Comparison of ENCODE assay signal across 13 mouse cellular contexts in genomic region chr2:60118684-60119558, GRCm38 (mm10).
A peak's percentile ranks its signal among the peaks of the same experiment; 100 is the strongest.
DNase-seq lines count a peak whose midpoint lies in the region; ATAC-seq lines count a peak whose summit lies in the region.
"Had no signal": no experiment of that assay in that cellular context is flagged by ENCODE, and none has a peak within 500 bp of the region (broad histone marks: within the 10 kb centered on the region; RNA-seq: fewer than 3 reads in every experiment).

No protein-coding gene starts in this region.

- peak overlapping the region; percentile 51 for H3K27ac ChIP-seq in forebrain, embryonic 13.5 days
- H3K27ac ChIP-seq in forebrain, embryonic 10.5 days = no peak overlapping the region
- peak overlapping the region; percentile 60 for H3K27ac ChIP-seq in midbrain, embryonic 12.5 days (replicated peaks)
- H3K27ac ChIP-seq in midbrain, embryonic 11.5 days (ENCODE audit: low read depth, low read length) = no peak overlapping the region
- peak overlapping the region; percentile 26 for H3K27ac ChIP-seq in hindbrain, embryonic 16.5 days (ENCODE audit: low read depth, low read length)
- H3K27ac ChIP-seq: left cerebral cortex, adult 2 months; liver, embryonic 12.5 days had no signal

- H3K9ac ChIP-seq in forebrain, embryonic 13.5 days = 0 out of 2 replicates have a peak overlapping the region, but pooled peaks have one; percentile 21
- no peak overlapping the region for H3K9ac ChIP-seq in midbrain, embryonic 12.5 days (replicated peaks)
- no peak overlapping the region for H3K9ac ChIP-seq in midbrain, embryonic 11.5 days (ENCODE audit: low read length)
- no peak overlapping the region for H3K9ac ChIP-seq in hindbrain, embryonic 16.5 days (ENCODE audit: low read depth, low read length)
- H3K9ac ChIP-seq: liver, embryonic 12.5 days had no signal

- H3K36me3 ChIP-seq in forebrain, embryonic 13.5 days (ENCODE audit: poor library complexity, severe bottlenecking) = no peaks in the 10 kb centered on the region
- H3K36me3 ChIP-seq in forebrain, embryonic 10.5 days (replicated peaks) = peaks cover 10% of the 10 kb centered on the region
- H3K36me3 ChIP-seq in midbrain, embryonic 12.5 days = no peaks in the 10 kb centered on the region
- H3K36me3 ChIP-seq in midbrain, embryonic 11.5 days (ENCODE audit: control insufficient read depth, insufficient read depth, low read length) = no peaks in the 10 kb centered on the region
- no peaks in the 10 kb centered on the region for H3K36me3 ChIP-seq in hindbrain, embryonic 16.5 days (ENCODE audit: control insufficient read depth, insufficient read depth, low read length)

- no peaks in the 10 kb centered on the region for H3K27me3 ChIP-seq in forebrain, embryonic 13.5 days
- no peaks in the 10 kb centered on the region for H3K27me3 ChIP-seq in forebrain, embryonic 10.5 days (ENCODE audit: poor library complexity, severe bottlenecking)
- no peaks in the 10 kb centered on the region for H3K27me3 ChIP-seq in midbrain, embryonic 12.5 days
- no peaks in the 10 kb centered on the region for H3K27me3 ChIP-seq in midbrain, embryonic 11.5 days (ENCODE audit: control insufficient read depth, insufficient read depth, low read length)
- H3K27me3 ChIP-seq in hindbrain, embryonic 16.5 days (replicated peaks; ENCODE audit: control insufficient read depth, insufficient read depth, low read length) = no peaks in the 10 kb centered on the region
- H3K27me3 ChIP-seq: liver, embryonic 12.5 days had no signal

- no peaks in the 10 kb centered on the region for H3K9me3 ChIP-seq in forebrain, embryonic 13.5 days (replicated peaks)
- no peaks in the 10 kb centered on the region for H3K9me3 ChIP-seq in forebrain, embryonic 10.5 days
- H3K9me3 ChIP-seq in midbrain, embryonic 12.5 days = no peaks in the 10 kb centered on the region
- no peaks in the 10 kb centered on the region for H3K9me3 ChIP-seq in midbrain, embryonic 11.5 days (ENCODE audit: control insufficient read depth, low read length)
- no peaks in the 10 kb centered on the region for H3K9me3 ChIP-seq in hindbrain, embryonic 16.5 days (ENCODE audit: control insufficient read depth, low read length)
- H3K9me3 ChIP-seq: liver, embryonic 12.5 days had no signal

- WGBS in forebrain, embryonic 13.5 days = 16% methylated on average over 10 of the region's 10 CpGs
- 56% methylated on average over 10 of the region's 10 CpGs for WGBS in forebrain, embryonic 10.5 days
- 35% methylated on average over 10 of the region's 10 CpGs for whole genome bisulfite sequencing in midbrain, embryonic 12.5 days
- 56% methylated on average over 10 of the region's 10 CpGs for WGBS in midbrain, embryonic 11.5 days
- WGBS in hindbrain, embryonic 16.5 days = 22% methylated on average over 10 of the region's 10 CpGs

- DNase-seq in forebrain, embryonic 10.5 days (ENCODE audit: extremely low spot score, low spot score) = no peak
- no peak for DNase-seq in midbrain, embryonic 11.5 days (ENCODE audit: low spot score, missing footprints)
- peak; percentile 47 for DNase-seq in retina, postnatal 1 day
- DNase-seq in ovary, postnatal 36 days (ENCODE audit: low spot score) = no peak
- DNase-seq in cerebellum, adult 11-12 months = no peak
- DNase-seq: B cell, adult 2 months; kidney, postnatal 36 days; lung, postnatal 36 days had no signal

- peak overlapping the region; percentile 44 for H3K4me2 ChIP-seq in forebrain, embryonic 13.5 days
- peak overlapping the region; percentile 34 for H3K4me2 ChIP-seq in midbrain, embryonic 12.5 days (replicated peaks)
- no peak overlapping the region for H3K4me2 ChIP-seq in midbrain, embryonic 11.5 days
- H3K4me2 ChIP-seq in hindbrain, embryonic 16.5 days (ENCODE audit: low read length) = peak overlapping the region; percentile 14
- H3K4me2 ChIP-seq: liver, embryonic 12.5 days had no signal

- H3K4me3 ChIP-seq in forebrain, embryonic 13.5 days = peak overlapping the region; percentile 18; the same call in 1 of the 2 replicates
- no peak overlapping the region for H3K4me3 ChIP-seq in forebrain, embryonic 10.5 days
- no peak overlapping the region for H3K4me3 ChIP-seq in midbrain, embryonic 12.5 days
- no peak overlapping the region for H3K4me3 ChIP-seq in midbrain, embryonic 11.5 days (ENCODE audit: low read depth, low read length)
- no peak overlapping the region for H3K4me3 ChIP-seq in hindbrain, embryonic 16.5 days (ENCODE audit: low read length)
- H3K4me3 ChIP-seq: left cerebral cortex, adult 2 months; liver, embryonic 12.5 days had no signal

- ATAC-seq in forebrain, embryonic 13.5 days = peak; percentile 32; the same call in 1 of the 2 replicates
- ATAC-seq in midbrain, embryonic 12.5 days (ENCODE audit: low FRiP score, low read depth) = peak; percentile 24; the same call in 1 of the 2 replicates
- ATAC-seq in midbrain, embryonic 11.5 days (ENCODE audit: low FRiP score) = no peak
- ATAC-seq in hindbrain, embryonic 16.5 days = peak; percentile 34; the same call in 1 of the 2 replicates
- ATAC-seq: liver, embryonic 12.5 days had no signal

- peaks cover 81% of the 10 kb centered on the region for H3K4me1 ChIP-seq in forebrain, embryonic 13.5 days
- H3K4me1 ChIP-seq in forebrain, embryonic 10.5 days = peaks cover 89% of the 10 kb centered on the region
- peaks cover 56% of the 10 kb centered on the region for H3K4me1 ChIP-seq in midbrain, embryonic 12.5 days
- peaks cover 26% of the 10 kb centered on the region for H3K4me1 ChIP-seq in midbrain, embryonic 11.5 days (ENCODE audit: control insufficient read depth, insufficient read depth, low read length)
- peaks cover 25% of the 10 kb centered on the region for H3K4me1 ChIP-seq in hindbrain, embryonic 16.5 days (ENCODE audit: control insufficient read depth, insufficient read depth, low read depth, low read length)

Comparison
In these comparisons a context has a peak if more than half of its experiments do, and no peak if none do; other contexts are left out.
1. H3K27ac ChIP-seq: peak in forebrain, embryonic 13.5 days (single experiment), midbrain, embryonic 12.5 days (single experiment) and hindbrain, embryonic 16.5 days (single experiment); none in forebrain, embryonic 10.5 days (single experiment) and midbrain, embryonic 11.5 days (single experiment).